In genomic region chr11:74721141-74721540, GRCm38 (mm10) we compare ENCODE assay signal across 12 mouse cellular contexts. TPM values are rescaled to one million over a fixed set of nuclear protein-coding genes. Genes with fewer than 3 reads are reported as not detected.
DNase-seq lines count a peak whose midpoint lies in the region; ATAC-seq and TF ChIP-seq lines count a peak whose summit lies in the region.
"Had no signal": no experiment of that assay in that cellular context is flagged by ENCODE, and none has a peak within 500 bp of the region (broad histone marks: within the 10 kb centered on the region; RNA-seq: fewer than 3 reads in every experiment).

No protein-coding gene starts in this region.

- no peak for DNase-seq in heart, postnatal 25 days (ENCODE audit: low spot score)
- DNase-seq in neural tube, embryonic 11.5 days (ENCODE audit: low spot score): no peak
- no peak for DNase-seq in neural tube, embryonic 10.5 days (ENCODE audit: extremely low spot score, low spot score)
- no peak for DNase-seq in limb, embryonic 14.5 days (ENCODE audit: low spot score)
- no peak for DNase-seq in retina, embryonic 14.5 days (ENCODE audit: low spot score)
- DNase-seq in embryo, embryonic 11 days: no peak
- DNase-seq: cerebellum, postnatal 10 days; lung, postnatal 4 days; thymus, adult 2 months had no signal

- peaks cover 52% of the 10 kb centered on the region for H3K4me1 ChIP-seq in heart, embryonic 13.5 days
- peaks cover 8% of the 10 kb centered on the region; the same call in 1 of the 2 replicates for H3K4me1 ChIP-seq in neural tube, embryonic 11.5 days (ENCODE audit: control insufficient read depth, insufficient read depth, low read length)
- H3K4me1 ChIP-seq in limb, embryonic 14.5 days (ENCODE audit: control insufficient read depth, insufficient read depth, low read length): peaks cover 19% of the 10 kb centered on the region
- peaks cover 21% of the 10 kb centered on the region; the same call in 1 of the 2 replicates for H3K4me1 ChIP-seq in neural tube, embryonic 14.5 days (ENCODE audit: control insufficient read depth, insufficient read depth, low read length)

- H3K4me3 ChIP-seq in heart, embryonic 13.5 days: peak overlapping the region; percentile 22
- H3K4me3 ChIP-seq in neural tube, embryonic 11.5 days (ENCODE audit: low read depth, low read length): no peak overlapping the region
- H3K4me3 ChIP-seq in limb, embryonic 14.5 days (replicated peaks; ENCODE audit: low read length): no peak overlapping the region
- no peak overlapping the region; the same call in 1 of the 2 replicates for H3K4me3 ChIP-seq in neural tube, embryonic 14.5 days (ENCODE audit: low read depth, low read length)

- intact Hi-C loops in heart, postnatal 25 days (cut with DNase I): loop anchor here (5.0 kb wide), 3 partner anchors 34 to 111 kb away; partner anchors contain the start of genes Mettl16 and Mnt

- no peaks in the 10 kb centered on the region for H3K27me3 ChIP-seq in heart, embryonic 13.5 days (replicated peaks)
- H3K27me3 ChIP-seq in neural tube, embryonic 11.5 days (ENCODE audit: control insufficient read depth, insufficient read depth, low read length): no peaks in the 10 kb centered on the region
- H3K27me3 ChIP-seq in limb, embryonic 14.5 days (ENCODE audit: control insufficient read depth, insufficient read depth, low read length): no peaks in the 10 kb centered on the region
- no peaks in the 10 kb centered on the region for H3K27me3 ChIP-seq in neural tube, embryonic 14.5 days (ENCODE audit: control insufficient read depth, insufficient read depth, low read length)

- no peaks in the 10 kb centered on the region for H3K9me3 ChIP-seq in heart, embryonic 13.5 days
- no peaks in the 10 kb centered on the region for H3K9me3 ChIP-seq in neural tube, embryonic 11.5 days (ENCODE audit: control insufficient read depth, low read length)
- no peaks in the 10 kb centered on the region for H3K9me3 ChIP-seq in limb, embryonic 14.5 days (ENCODE audit: control insufficient read depth, low read length)
- no peaks in the 10 kb centered on the region for H3K9me3 ChIP-seq in neural tube, embryonic 14.5 days (ENCODE audit: control insufficient read depth, low read length)

- no peaks in the 10 kb centered on the region for H3K36me3 ChIP-seq in heart, embryonic 13.5 days
- H3K36me3 ChIP-seq in neural tube, embryonic 11.5 days (ENCODE audit: control insufficient read depth, insufficient read depth, low read length): no peaks in the 10 kb centered on the region
- H3K36me3 ChIP-seq in limb, embryonic 14.5 days (ENCODE audit: control insufficient read depth, insufficient read depth, low read length): no peaks in the 10 kb centered on the region
- no peaks in the 10 kb centered on the region for H3K36me3 ChIP-seq in neural tube, embryonic 14.5 days (ENCODE audit: control insufficient read depth, insufficient read depth, low read length)

- H3K4me2 ChIP-seq in heart, embryonic 13.5 days: peak overlapping the region; percentile 49
- H3K4me2 ChIP-seq in neural tube, embryonic 11.5 days (ENCODE audit: low read depth): 0 out of 2 replicates have a peak overlapping the region, but pooled peaks have one; percentile 16
- 0 out of 2 replicates have a peak overlapping the region, but pooled peaks have one; percentile 23 for H3K4me2 ChIP-seq in limb, embryonic 14.5 days (replicated peaks; ENCODE audit: low read depth, low read length, severe bottlenecking)
- peak overlapping the region; percentile 39 for H3K4me2 ChIP-seq in neural tube, embryonic 14.5 days (ENCODE audit: low read depth, low read length)

- H3K27ac ChIP-seq in heart, embryonic 13.5 days (replicated peaks): peak overlapping the region; percentile 43
- H3K27ac ChIP-seq in neural tube, embryonic 11.5 days (ENCODE audit: low read depth, low read length): no peak overlapping the region
- H3K27ac ChIP-seq in limb, embryonic 14.5 days (replicated peaks; ENCODE audit: low read depth, low read length): no peak overlapping the region
- no peak overlapping the region for H3K27ac ChIP-seq in neural tube, embryonic 14.5 days (ENCODE audit: low read depth, low read length)

- no peak for ATAC-seq in heart, embryonic 13.5 days (ENCODE audit: extremely low read depth, insufficient number of reproducible peaks, low FRiP score, low TSS enrichment)
- ATAC-seq in neural tube, embryonic 11.5 days (ENCODE audit: insufficient read depth, low FRiP score, low TSS enrichment): no peak
- no peak for ATAC-seq in limb, embryonic 14.5 days (ENCODE audit: low FRiP score, low read depth)
- ATAC-seq in neural tube, embryonic 14.5 days (ENCODE audit: low read depth): no peak
- ATAC-seq: CD4-positive, CD25-positive, alpha-beta regulatory T cell, adult 4 months had no signal

- 22% methylated on average over 2 of the region's 2 CpGs for WGBS in heart, embryonic 13.5 days
- WGBS in neural tube, embryonic 11.5 days: 90% methylated on average over 2 of the region's 2 CpGs
- WGBS in limb, embryonic 14.5 days: 79% methylated on average over 2 of the region's 2 CpGs
- 69% methylated on average over 2 of the region's 2 CpGs for WGBS in neural tube, embryonic 14.5 days

- TF ChIP-seq POLR2A in limb, embryonic 14.5 days (IDR thresholded peaks at IDR 0.05; ENCODE audit: borderline replicate concordance, extremely low read depth, insufficient read depth, insufficient read length): no peak

- H3K9ac ChIP-seq in heart, embryonic 13.5 days: peak overlapping the region; percentile 56; the same call in 1 of the 2 replicates
- H3K9ac ChIP-seq in neural tube, embryonic 11.5 days (ENCODE audit: low read length): no peak overlapping the region
- no peak overlapping the region for H3K9ac ChIP-seq in limb, embryonic 14.5 days (ENCODE audit: low read depth, low read length, severe bottlenecking)
- no peak overlapping the region for H3K9ac ChIP-seq in neural tube, embryonic 14.5 days (replicated peaks; ENCODE audit: low read depth, low read length)

RNA-seq across cellular contexts. Expression of gene Pafah1b1, which starts 3.3 kb away (rescaled TPM):
- polyA plus RNA-seq in heart, embryonic 13.5 days (2015; fragmentation: Nextera tagmentation; extraction: Ambion mirVana): 34.6 and 47.6 TPM in 2 replicates
- 100 to 1,000 TPM; 206 to 224 TPM for total RNA-seq in heart, postnatal 25 days (2021)
- polyA plus RNA-seq in neural tube, embryonic 11.5 days (2014; fragmentation: Nextera tagmentation; extraction: Ambion mirVana): 95.3 and 107 TPM in 2 replicates
- polyA plus RNA-seq in limb, embryonic 14.5 days (2012; rRNA removed): 54.1 and 57.6 TPM in 2 replicates
- polyA plus RNA-seq in limb, embryonic 14.5 days (2014; fragmentation: Nextera tagmentation; extraction: Ambion mirVana): 67.0 and 68.1 TPM in 2 replicates
- polyA plus RNA-seq in neural tube, embryonic 14.5 days (2014; fragmentation: Nextera tagmentation; extraction: Ambion mirVana): 92.6 and 115 TPM in 2 replicates

RNA-seq across cellular contexts. Expression of gene Mettl16, which starts 49.5 kb away (rescaled TPM):
- 29.2 and 32.8 TPM in 2 replicates for polyA plus RNA-seq in heart, embryonic 13.5 days (2015; fragmentation: Nextera tagmentation; extraction: Ambion mirVana)
- total RNA-seq in heart, postnatal 25 days (2021): 10 to 100 TPM; 14.0 to 15.1 TPM
- 43.6 and 47.6 TPM in 2 replicates for polyA plus RNA-seq in neural tube, embryonic 11.5 days (2014; fragmentation: Nextera tagmentation; extraction: Ambion mirVana)
- polyA plus RNA-seq in limb, embryonic 14.5 days (2012; rRNA removed): 11.3 and 17.0 TPM in 2 replicates
- 30.9 and 33.7 TPM in 2 replicates for polyA plus RNA-seq in limb, embryonic 14.5 days (2014; fragmentation: Nextera tagmentation; extraction: Ambion mirVana)
- 33.9 and 37.1 TPM in 2 replicates for polyA plus RNA-seq in neural tube, embryonic 14.5 days (2014; fragmentation: Nextera tagmentation; extraction: Ambion mirVana)
